Mouse (Mus musculus) left cerebral cortex, postnatal 25 days (tissue): ENCODE measurements around the gene Retnlb. TPM values are rescaled to one million over a fixed set of nuclear protein-coding genes. Genes with fewer than 3 reads are reported as not detected.
"Not testable (repeated sequence)": the region's sequence is repeated elsewhere in the genome, so short reads cannot be mapped to it uniquely, and the experiment has no call there.

Experiments used
- DNase-seq, 2 experiments: peaks; one replicate each; pipeline ENCODE4 v3.0.0; 2022; ENCODE audit warnings: low spot score in 2 of 2, mixed read lengths in 1 of 2
- intact Hi-C: fragments of 180-260 bp; cut with DNase I; formaldehyde crosslinking; loops from one replicate; pipeline ENCODE4 v1.15.1; 2025
- total RNA-seq, 2 experiments: library from RNA; stranded (reverse); gene quantifications; 2 replicates each; pipeline ENCODE4 v1.2.3; 2021

Gene Retnlb
- total RNA-seq, 2 experiments from 2014 or later, result not detected

DNA sequence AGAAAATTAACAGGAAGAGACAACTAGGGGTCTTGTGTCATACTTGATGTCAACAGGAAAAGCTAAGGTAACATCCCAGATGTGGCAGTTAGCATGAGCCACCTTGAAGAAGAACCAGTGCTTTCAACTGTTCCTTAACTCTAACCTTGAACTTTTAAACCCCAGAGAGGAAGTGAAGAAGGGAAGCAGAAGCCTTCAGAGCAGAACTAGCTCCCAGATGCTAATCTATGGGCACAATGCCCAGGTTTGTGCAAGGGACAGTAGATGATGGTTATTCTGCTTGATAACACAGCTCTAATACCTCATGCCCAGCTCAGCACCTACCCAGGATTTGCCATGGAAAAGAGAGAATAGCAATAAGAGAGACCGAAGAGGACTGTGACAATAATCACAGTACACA, 48.3 kb downstream of the Retnlb start:
- intact Hi-C loops, DNase-seq: not testable (repeated sequence)

DNA sequence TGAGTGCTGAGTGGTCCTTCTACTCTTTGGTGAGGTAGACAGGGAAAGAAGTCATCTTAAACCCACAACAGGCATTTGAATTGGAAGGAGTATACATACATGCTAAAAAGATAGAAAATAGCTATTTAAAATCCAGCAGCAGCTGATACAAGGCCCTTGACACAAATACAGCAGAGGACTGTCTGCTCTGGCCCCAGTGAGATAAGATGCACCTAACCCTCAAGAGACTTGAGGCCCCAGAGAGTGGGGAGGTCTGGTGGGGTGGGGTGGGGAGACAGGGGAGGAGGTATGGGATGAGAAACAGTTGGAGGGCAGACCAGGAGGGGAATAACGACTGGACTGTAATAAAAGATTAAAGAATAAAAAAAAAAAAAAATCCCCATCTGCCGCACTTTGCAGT, 51.0 kb downstream of the Retnlb start:
- DNase-seq, result no peak
- intact Hi-C loops, result no loop called here

Other genes with a start within 250 kb of the Retnlb start
- under 1 TPM in 1 of 2 experiments, not detected in 1; 0.18 TPM for gene Trat1, start 44.8 kb upstream of the Retnlb start, total RNA-seq
- gene Retnla, start 25.7 kb downstream of the Retnlb start, total RNA-seq, result not detected
- gene Retnlg, start 55.8 kb downstream of the Retnlb start, total RNA-seq, result not detected
- gene Dzip3, start 177.3 kb downstream of the Retnlb start, total RNA-seq, result 10 to 100 TPM; 79.8 to 82.3 TPM
- gene Cip2a, start 177.3 kb downstream of the Retnlb start, total RNA-seq, result 1 to 10 TPM; 2.2 to 2.8 TPM
- under 1 TPM; 0.53 to 0.64 TPM for gene Myh15, start 240.6 kb downstream of the Retnlb start, total RNA-seq